Mouse (Mus musculus) bone marrow macrophage, adult 2 months (primary cell): ENCODE results near the gene Ap3b1.

Experiments
- CTCF ChIP-seq: IDR thresholded peaks from 2 replicates; pipeline ENCODE4 v1.5.1; 2012; ENCODE audit warnings: low read depth, mild to moderate bottlenecking, low read length, moderate library complexity
- POLR2A ChIP-seq: IDR thresholded peaks from 2 replicates; pipeline ENCODE4 v1.6.1; 2012; ENCODE audit warnings: mild to moderate bottlenecking, low read depth, low read length, borderline replicate concordance

- TF ChIP-seq CTCF (no peak), POLR2A (no peak)
Observed at GRCm38 (mm10) chr13:94476208-94476607, 117.4 kb downstream of the Ap3b1 start.
